Mouse (Mus musculus): ENCODE measurements around the gene Mark4. TPM values are rescaled to one million over a fixed set of nuclear protein-coding genes. Genes with fewer than 3 reads are reported as not detected.

The Mark4 gene
- polyA plus RNA-seq, 1 experiment from 2014 or later: 3.8 TPM

GRCm38 (mm10) chr7:19378049-19378448, 80.6 kb downstream of the Mark4 start:
- Histone ChIP-seq H3K4me3 (no peak overlapping the region), H3K9ac (no peak overlapping the region), H3K27me3 (replicated peaks) (0 out of 2 replicates have a peak, but pooled peaks cover 2% of the 10 kb centered on the region), H3K27ac (no peak overlapping the region), H3K36me3 (no peaks in the 10 kb centered on the region), H3K4me1 (peaks cover 12% of the 10 kb centered on the region), H3K9me3 (replicated peaks) (no peaks in the 10 kb centered on the region), H3K4me2 (no peak overlapping the region)
- whole genome bisulfite sequencing (ENCODE audit: insufficient replicate concordance): 39% methylated on average over 8 of the region's 8 CpGs
- ATAC-seq: no peak

- ATAC-seq: peak; percentile 48
- H3K27ac ChIP-seq: no peak overlapping the region
- no peak overlapping the region for H3K4me3 ChIP-seq
- no peak overlapping the region for H3K4me2 ChIP-seq
- H3K9me3 ChIP-seq (replicated peaks): no peaks in the 10 kb centered on the region
- no peaks in the 10 kb centered on the region; the same call in 1 of the 2 replicates for H3K4me1 ChIP-seq
- H3K27me3 ChIP-seq (replicated peaks): peaks cover 10% of the 10 kb centered on the region
- H3K36me3 ChIP-seq: no peaks in the 10 kb centered on the region
- H3K9ac ChIP-seq: no peak overlapping the region
- 67% methylated on average over 4 of the region's 4 CpGs for WGBS (ENCODE audit: insufficient replicate concordance)
These were observed 82.6 kb downstream of the Mark4 start for GRCm38 (mm10) chr7:19376019-19376418.

DNA sequence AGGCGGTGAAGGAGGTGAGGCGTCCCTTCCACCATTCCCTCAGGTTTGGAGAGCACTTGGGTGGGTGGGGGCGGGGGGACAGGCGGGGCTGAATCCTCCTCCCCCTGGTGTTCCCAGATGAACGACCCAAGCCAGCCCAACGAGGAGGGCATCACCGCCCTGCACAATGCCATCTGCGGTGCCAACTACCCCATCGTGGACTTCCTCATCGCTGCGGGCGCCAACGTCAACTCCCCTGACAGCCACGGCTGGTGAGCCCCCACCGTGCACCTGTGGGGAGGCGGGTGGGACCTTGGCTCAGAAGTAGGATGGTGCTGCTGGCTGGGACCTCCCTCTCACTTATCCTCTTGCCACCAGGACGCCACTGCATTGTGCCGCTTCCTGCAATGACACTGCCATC, 83.3 kb downstream of the Mark4 start:
- ATAC-seq: no peak
- Histone ChIP-seq H3K27ac (no peak overlapping the region), H3K4me1 (peaks cover under 1% of the 10 kb centered on the region), H3K27me3 (replicated peaks) (peaks cover 15% of the 10 kb centered on the region), H3K36me3 (no peaks in the 10 kb centered on the region), H3K4me2 (no peak overlapping the region), H3K9me3 (replicated peaks) (no peaks in the 10 kb centered on the region), H3K4me3 (no peak overlapping the region), H3K9ac (no peak overlapping the region)
- WGBS (ENCODE audit: insufficient replicate concordance): 73% methylated on average over 18 of the region's 18 CpGs

MicroRNAs within 50 kb of the gene (microRNA counts, 519-probe panel; counts per million panel counts)
- microRNA mmu-miR-343: 582 counts per million, percentile 70 among the panel's probes with 10 or more counts

Small RNA genes lying within 50 kb of the gene (microRNA-seq; reads per million reads assigned to microRNA genes)
- gene Mir343: not detected

Other genes starting within 250 kb of the Mark4 start
- 0.51 and 0.62 TPM in 2 replicates for gene Gpr4, start 246.3 kb downstream of the Mark4 start, polyA plus RNA-seq (2016; fragmentation: Nextera tagmentation; extraction: Ambion mirVana)
- gene Opa3, start 230.5 kb downstream of the Mark4 start, polyA plus RNA-seq (2016; fragmentation: Nextera tagmentation; extraction: Ambion mirVana): 22.1 and 23.3 TPM in 2 replicates
- gene Vasp, start 187.0 kb downstream of the Mark4 start, polyA plus RNA-seq (2016; fragmentation: Nextera tagmentation; extraction: Ambion mirVana): 61.1 and 61.5 TPM in 2 replicates
- not detected in 2 replicates for gene Ppm1n, start 178.8 kb downstream of the Mark4 start, polyA plus RNA-seq (2016; fragmentation: Nextera tagmentation; extraction: Ambion mirVana)
- gene Rtn2, start 176.2 kb downstream of the Mark4 start, polyA plus RNA-seq (2016; fragmentation: Nextera tagmentation; extraction: Ambion mirVana): 5.1 and 5.6 TPM in 2 replicates
- gene Fosb, start 148.8 kb downstream of the Mark4 start, polyA plus RNA-seq (2016; fragmentation: Nextera tagmentation; extraction: Ambion mirVana): 0.04 and 0.05 TPM in 2 replicates
- gene Ercc1, start 114.0 kb downstream of the Mark4 start, polyA plus RNA-seq (2016; fragmentation: Nextera tagmentation; extraction: Ambion mirVana): 25.8 and 31.5 TPM in 2 replicates
- 19.5 and 19.9 TPM in 2 replicates for gene Cd3eap, start 99.3 kb downstream of the Mark4 start, polyA plus RNA-seq (2016; fragmentation: Nextera tagmentation; extraction: Ambion mirVana)
- gene Ppp1r13l, start 99.1 kb downstream of the Mark4 start, polyA plus RNA-seq (2016; fragmentation: Nextera tagmentation; extraction: Ambion mirVana): 1.7 and 1.9 TPM in 2 replicates
- 9.9 and 10.9 TPM in 2 replicates for gene Ercc2, start 76.8 kb downstream of the Mark4 start, polyA plus RNA-seq (2016; fragmentation: Nextera tagmentation; extraction: Ambion mirVana)
- gene Klc3, start 54.7 kb downstream of the Mark4 start, polyA plus RNA-seq (2016; fragmentation: Nextera tagmentation; extraction: Ambion mirVana): 0.58 and 1.2 TPM in 2 replicates
- 0.15 and 0.20 TPM in 2 replicates for gene Ckm, start 54.0 kb downstream of the Mark4 start, polyA plus RNA-seq (2016; fragmentation: Nextera tagmentation; extraction: Ambion mirVana)
- gene Exoc3l2, start 4.5 kb upstream of the Mark4 start, polyA plus RNA-seq (2016; fragmentation: Nextera tagmentation; extraction: Ambion mirVana): 3.6 and 3.9 TPM in 2 replicates
- 2.1 TPM in 2 replicates for gene Bloc1s3, start 49.5 kb upstream of the Mark4 start, polyA plus RNA-seq (2016; fragmentation: Nextera tagmentation; extraction: Ambion mirVana)
- gene Trappc6a, start 49.6 kb upstream of the Mark4 start, polyA plus RNA-seq (2016; fragmentation: Nextera tagmentation; extraction: Ambion mirVana): 68.4 and 68.6 TPM in 2 replicates
- not detected in 2 replicates for gene Nkpd1, start 59.0 kb upstream of the Mark4 start, polyA plus RNA-seq (2016; fragmentation: Nextera tagmentation; extraction: Ambion mirVana)
- 19.1 and 20.2 TPM in 2 replicates for gene Ppp1r37, start 104.3 kb upstream of the Mark4 start, polyA plus RNA-seq (2016; fragmentation: Nextera tagmentation; extraction: Ambion mirVana)
- gene Zfp296, start 118.5 kb upstream of the Mark4 start, polyA plus RNA-seq (2016; fragmentation: Nextera tagmentation; extraction: Ambion mirVana): 1.5 TPM in 2 replicates
- 101 TPM in 2 replicates for gene Gemin7, start 118.8 kb upstream of the Mark4 start, polyA plus RNA-seq (2016; fragmentation: Nextera tagmentation; extraction: Ambion mirVana)
- 23.9 and 24.2 TPM in 2 replicates for gene Clasrp, start 145.7 kb upstream of the Mark4 start, polyA plus RNA-seq (2016; fragmentation: Nextera tagmentation; extraction: Ambion mirVana)
- 1.9 and 2.6 TPM in 2 replicates for gene Relb, start 170.6 kb upstream of the Mark4 start, polyA plus RNA-seq (2016; fragmentation: Nextera tagmentation; extraction: Ambion mirVana)
- gene Clptm1, start 206.2 kb upstream of the Mark4 start, polyA plus RNA-seq (2016; fragmentation: Nextera tagmentation; extraction: Ambion mirVana): 75.1 and 75.2 TPM in 2 replicates
- 389 and 406 TPM in 2 replicates for gene Apoc2, start 219.1 kb upstream of the Mark4 start, polyA plus RNA-seq (2016; fragmentation: Nextera tagmentation; extraction: Ambion mirVana)
- 2.7 and 4.9 TPM in 2 replicates for gene Gm44805, start 222.6 kb upstream of the Mark4 start, polyA plus RNA-seq (2016; fragmentation: Nextera tagmentation; extraction: Ambion mirVana)
- 15.4 and 18.1 TPM in 2 replicates for gene Apoc4, start 222.7 kb upstream of the Mark4 start, polyA plus RNA-seq (2016; fragmentation: Nextera tagmentation; extraction: Ambion mirVana)
- 190 and 197 TPM in 2 replicates for gene Apoc1, start 233.8 kb upstream of the Mark4 start, polyA plus RNA-seq (2016; fragmentation: Nextera tagmentation; extraction: Ambion mirVana)
- 1,254 and 1,289 TPM in 2 replicates for gene Apoe, start 240.4 kb upstream of the Mark4 start, polyA plus RNA-seq (2016; fragmentation: Nextera tagmentation; extraction: Ambion mirVana)